Mouse (Mus musculus) hindbrain, embryonic 10.5 days (tissue): ENCODE data around the gene Gm136. TPM values are rescaled to one million over a fixed set of nuclear protein-coding genes. Genes with fewer than 3 reads are reported as not detected.
"Not testable (repeated sequence)": the region's sequence is repeated elsewhere in the genome, so short reads cannot be mapped to it uniquely, and the experiment has no call there.

Experiments
- DNase-seq: peaks from one replicate; pipeline ENCODE4 v3.0.0-alpha.2; 2017; ENCODE audit warnings: low spot score
- H3K27ac ChIP-seq: fragments of 300-500 bp; sonication (generic); 2 replicates; pipeline ENCODE4 v1.5.1; 2016; ENCODE audit warnings: mild to moderate bottlenecking, moderate library complexity
- H3K27me3 ChIP-seq: fragments of 300-500 bp; sonication (generic); 2 replicates; pipeline ENCODE4 v1.6.1; 2016; ENCODE audit warnings: mild to moderate bottlenecking; ENCODE audit not compliant: poor library complexity, insufficient read depth, severe bottlenecking
- H3K36me3 ChIP-seq: fragments of 300-500 bp; sonication (generic); 2 replicates; pipeline ENCODE4 v1.6.1; 2016; ENCODE audit warnings: mild to moderate bottlenecking, moderate library complexity
- H3K4me1 ChIP-seq: fragments of 300-500 bp; sonication (generic); replicated peaks from 2 replicates; pipeline ENCODE4 v1.6.1; 2016; ENCODE audit warnings: mild to moderate bottlenecking
- H3K4me3 ChIP-seq: fragments of 300-500 bp; sonication (generic); 2 replicates; pipeline ENCODE4 v1.5.1; 2016; ENCODE audit warnings: mild to moderate bottlenecking, moderate library complexity
- H3K9me3 ChIP-seq: fragments of 300-500 bp; sonication (generic); 2 replicates; pipeline ENCODE4 v1.6.1; 2016; ENCODE audit warnings: mild to moderate bottlenecking, moderate library complexity
- WGBS: fragments of 180-500 bp; shearing (Covaris S2); methylation state at CpG from one replicate; pipeline ENCODE4 v1.1.7; 2016; 5-methylcytosine and 5-hydroxymethylcytosine counted together
- polyA plus RNA-seq: library from polyadenylated mRNA; unstranded; fragments of >200 nt; fragmentation: Nextera tagmentation; extraction: Ambion mirVana; gene quantifications from 2 replicates; pipeline ENCODE4 v1.2.1, GENCODE M21; 2016

The Gm136 gene
- polyA plus RNA-seq, 1 experiment from 2014 or later: not detected

- H3K36me3 ChIP-seq: no peaks in the 10 kb centered on the region
- 72% methylated on average over 3 of the region's 3 CpGs for WGBS
- H3K4me3 ChIP-seq: no peak overlapping the region
- H3K27me3 ChIP-seq: peaks cover 6% of the 10 kb centered on the region; the same call in 1 of the 2 replicates
- H3K9me3 ChIP-seq: no peaks in the 10 kb centered on the region
- DNase-seq: no peak
- no peak overlapping the region for H3K27ac ChIP-seq
- H3K4me1 ChIP-seq: peaks cover 7% of the 10 kb centered on the region
Observed at GRCm38 (mm10) chr4:34734461-34734860, 21.6 kb downstream of the Gm136 start.

GRCm38 (mm10) chr4:34733415-34733814, 22.6 kb downstream of the Gm136 start:
- 28% methylated on average over 2 of the region's 2 CpGs for WGBS
- not testable (repeated sequence) for H3K27ac ChIP-seq, H3K9me3 ChIP-seq

GRCm38 (mm10) chr4:34729851-34730341, 26.2 kb downstream of the Gm136 start, which contains the start of gene Cfap206:
Cfap206 (minus strand) TSS chr4:34730206.
- H3K27me3 ChIP-seq: peaks cover 21% of the 10 kb centered on the region; the same call in 1 of the 2 replicates

More at GRCm38 (mm10) chr4:34733415-34733814, 22.6 kb downstream of the Gm136 start:
- H3K4me3 ChIP-seq, H3K36me3 ChIP-seq, DNase-seq, H3K4me1 ChIP-seq: not testable (repeated sequence)
- peaks cover 16% of the 10 kb centered on the region; the same call in 1 of the 2 replicates for H3K27me3 ChIP-seq

GRCm38 (mm10) chr4:34725710-34726109, 30.4 kb downstream of the Gm136 start:
- H3K27me3 ChIP-seq: peaks cover 20% of the 10 kb centered on the region; the same call in 1 of the 2 replicates
- not testable (repeated sequence) for H3K4me3 ChIP-seq, H3K9me3 ChIP-seq, H3K27ac ChIP-seq, H3K4me1 ChIP-seq, H3K36me3 ChIP-seq, DNase-seq
- 91% methylated on average over 3 of the region's 3 CpGs for WGBS

More at GRCm38 (mm10) chr4:34729851-34730341, 26.2 kb downstream of the Gm136 start, which contains the start of gene Cfap206:
- peak; percentile 86 for DNase-seq
- WGBS: under 1% methylated on average over 38 of the region's 38 CpGs
- H3K4me1 ChIP-seq: peaks cover 8% of the 10 kb centered on the region
- H3K36me3 ChIP-seq: no peaks in the 10 kb centered on the region
- H3K27ac ChIP-seq: no peak within 1 kb of the TSS
- peak within 1 kb of the TSS; percentile 63 for H3K4me3 ChIP-seq
- no peaks in the 10 kb centered on the region for H3K9me3 ChIP-seq

GRCm38 (mm10) chr4:34724306-34724705, 31.8 kb downstream of the Gm136 start:
- H3K4me1 ChIP-seq: no peaks in the 10 kb centered on the region
- H3K9me3 ChIP-seq: peaks cover 12% of the 10 kb centered on the region
- H3K4me3 ChIP-seq: no peak overlapping the region
- peaks cover 14% of the 10 kb centered on the region; the same call in 1 of the 2 replicates for H3K27me3 ChIP-seq
- DNase-seq: no peak
- H3K36me3 ChIP-seq: no peaks in the 10 kb centered on the region
- WGBS: 61% methylated on average over 4 of the region's 4 CpGs
- no peak overlapping the region for H3K27ac ChIP-seq

- H3K27me3 ChIP-seq: peaks cover 4% of the 10 kb centered on the region; the same call in 1 of the 2 replicates
- no peaks in the 10 kb centered on the region for H3K4me1 ChIP-seq
- peaks cover 14% of the 10 kb centered on the region for H3K9me3 ChIP-seq
- no peak overlapping the region for H3K27ac ChIP-seq
- no peaks in the 10 kb centered on the region for H3K36me3 ChIP-seq
- no peak for DNase-seq
- H3K4me3 ChIP-seq: no peak overlapping the region
- WGBS: 74% methylated on average over 4 of the region's 4 CpGs
Observed at GRCm38 (mm10) chr4:34723186-34723585, 32.9 kb downstream of the Gm136 start.

GRCm38 (mm10) chr4:34720127-34720895, 35.8 kb downstream of the Gm136 start:
- no peaks in the 10 kb centered on the region for H3K4me1 ChIP-seq
- H3K9me3 ChIP-seq: peaks cover 14% of the 10 kb centered on the region
- no peaks in the 10 kb centered on the region for H3K27me3 ChIP-seq
- no peaks in the 10 kb centered on the region for H3K36me3 ChIP-seq
- H3K4me3 ChIP-seq: no peak overlapping the region
- WGBS: 91% methylated on average over 7 of the region's 7 CpGs
- no peak overlapping the region for H3K27ac ChIP-seq
- no peak for DNase-seq

GRCm38 (mm10) chr4:34719421-34719820, 36.6 kb downstream of the Gm136 start:
- Histone ChIP-seq H3K4me3 (no peak overlapping the region), H3K27me3 (no peaks in the 10 kb centered on the region), H3K4me1 (no peaks in the 10 kb centered on the region), H3K27ac (no peak overlapping the region), H3K9me3 (peaks cover 14% of the 10 kb centered on the region), H3K36me3 (no peaks in the 10 kb centered on the region)
- no peak for DNase-seq
- 97% methylated on average over 12 of the region's 12 CpGs for WGBS

- Histone ChIP-seq H3K36me3 (no peaks in the 10 kb centered on the region), H3K4me1 (no peaks in the 10 kb centered on the region), H3K27ac (no peak overlapping the region), H3K27me3 (no peaks in the 10 kb centered on the region), H3K4me3 (no peak overlapping the region), H3K9me3 (peaks cover 14% of the 10 kb centered on the region)
- WGBS: 91% methylated on average over 1 of the region's 1 CpGs
- DNase-seq: no peak
Observed at GRCm38 (mm10) chr4:34715062-34715461, 41.0 kb downstream of the Gm136 start.

- Histone ChIP-seq H3K4me3 (no peak overlapping the region), H3K27ac (no peak overlapping the region), H3K9me3 (0 out of 2 replicates have a peak, but pooled peaks cover 5% of the 10 kb centered on the region), H3K4me1 (no peaks in the 10 kb centered on the region), H3K27me3 (no peaks in the 10 kb centered on the region), H3K36me3 (no peaks in the 10 kb centered on the region)
- WGBS: 79% methylated on average over 3 of the region's 3 CpGs
- DNase-seq: no peak
Observed at GRCm38 (mm10) chr4:34708127-34708526, 47.9 kb downstream of the Gm136 start.

GRCm38 (mm10) chr4:34707248-34707647, 48.8 kb downstream of the Gm136 start:
- Histone ChIP-seq H3K4me3 (no peak overlapping the region), H3K36me3 (no peaks in the 10 kb centered on the region), H3K27ac (no peak overlapping the region), H3K9me3 (0 out of 2 replicates have a peak, but pooled peaks cover 5% of the 10 kb centered on the region), H3K27me3 (no peaks in the 10 kb centered on the region), H3K4me1 (no peaks in the 10 kb centered on the region)
- no peak for DNase-seq
- 82% methylated on average over 3 of the region's 3 CpGs for WGBS

GRCm38 (mm10) chr4:34703029-34703428, 53.0 kb downstream of the Gm136 start:
- no peaks in the 10 kb centered on the region for H3K4me1 ChIP-seq
- H3K36me3 ChIP-seq: no peaks in the 10 kb centered on the region
- no peak overlapping the region for H3K27ac ChIP-seq
- no peaks in the 10 kb centered on the region for H3K27me3 ChIP-seq
- WGBS: 79% methylated on average over 4 of the region's 4 CpGs
- H3K9me3 ChIP-seq: no peaks in the 10 kb centered on the region
- H3K4me3 ChIP-seq: no peak overlapping the region
- no peak for DNase-seq

GRCm38 (mm10) chr4:34702231-34702630, 53.8 kb downstream of the Gm136 start:
- no peaks in the 10 kb centered on the region for H3K4me1 ChIP-seq
- no peak overlapping the region for H3K27ac ChIP-seq
- 95% methylated on average over 11 of the region's 11 CpGs for WGBS
- no peak overlapping the region for H3K4me3 ChIP-seq
- H3K27me3 ChIP-seq: no peaks in the 10 kb centered on the region
- H3K36me3 ChIP-seq: no peaks in the 10 kb centered on the region
- DNase-seq: no peak
- H3K9me3 ChIP-seq: no peaks in the 10 kb centered on the region
